Mouse (Mus musculus) gastrocnemius, postnatal 14 days (tissue): Measurements from ENCODE around the gene Trappc2. TPM values are rescaled to one million over a fixed set of nuclear protein-coding genes. Genes with fewer than 3 reads are reported as not detected.

Source experiments
- total RNA-seq, 2 experiments: library from RNA; stranded (reverse); gene quantifications; 2 replicates each; pipeline ENCODE4 v1.2.3; 2021

Trappc2 gene
- total RNA-seq, 2 experiments from 2014 or later: 17.6 to 18.1 TPM

Other genes starting within 250 kb of the Trappc2 start
- 10 to 100 TPM in 1 of 2 experiments, 1 to 10 TPM in 1; 5.4 to 10.4 TPM for gene Gpm6b, start 201.7 kb upstream of the Trappc2 start, total RNA-seq
- 1 to 10 TPM; 4.7 to 6.0 TPM for gene Ofd1, start 130 bp downstream of the Trappc2 start, total RNA-seq
- gene Rab9, start 39.3 kb downstream of the Trappc2 start, total RNA-seq: 10 to 100 TPM; 17.4 to 22.2 TPM
- 1 to 10 TPM; 3.3 to 4.3 TPM for gene Tceanc, start 78.0 kb downstream of the Trappc2 start, total RNA-seq
- 1 to 10 TPM; 4.9 to 5.7 TPM for gene Egfl6, start 145.1 kb downstream of the Trappc2 start, total RNA-seq